Mouse (Mus musculus) megakaryocyte, embryonic 14.5 days (primary cell): ENCODE results near the gene Fam83g.

ENCODE experiments used
- FLI1 ChIP-seq: IDR thresholded peaks from 2 replicates; pipeline ENCODE4 v1.6.1; 2012; ENCODE audit warnings: low read length, inconsistent platforms, mixed read lengths
- GATA1 ChIP-seq: IDR thresholded peaks from 3 replicates; pipeline ENCODE4 v1.6.1; 2012; ENCODE audit warnings: mixed read lengths, low read length, inconsistent platforms, borderline replicate concordance

- TF ChIP-seq GATA1 (no peak), FLI1 (no peak)
These were observed 34.1 kb downstream of the Fam83g start for GRCm38 (mm10) chr11:61717990-61718389.
